13 mouse cellular contexts compared by ENCODE assay signal in the genomic region with DNA sequence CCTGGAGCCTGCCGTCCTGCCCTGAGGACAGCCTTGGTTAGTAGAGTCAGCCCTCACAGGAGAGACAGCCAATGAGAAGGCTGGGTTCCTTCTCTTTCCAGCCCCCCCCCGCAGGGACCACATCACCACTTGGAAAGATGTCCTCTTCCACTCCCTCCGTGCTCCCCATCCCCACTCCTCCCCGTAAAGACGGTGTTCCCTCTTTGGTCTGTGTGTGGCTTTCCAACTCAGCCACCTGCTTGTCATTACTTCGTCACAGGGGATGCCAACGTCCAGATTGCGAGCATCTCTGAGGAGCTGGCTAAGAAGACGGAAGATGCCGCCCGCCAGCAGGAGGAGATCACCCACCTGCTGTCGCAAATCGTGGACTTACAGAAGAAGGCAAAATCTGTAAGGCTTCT. TPM values are rescaled to one million over a fixed set of nuclear protein-coding genes. Genes with fewer than 3 reads are reported as not detected.
A peak's percentile ranks its signal among the peaks of the same experiment; 100 is the strongest.
DNase-seq lines count a peak whose midpoint lies in the region.
"Had no signal": no experiment of that assay in that cellular context is flagged by ENCODE, and none has a peak within 500 bp of the region (broad histone marks: within the 10 kb centered on the region; RNA-seq: fewer than 3 reads in every experiment).

No protein-coding gene starts in this region.

- DNase-seq in left cerebral cortex, adult 18-20 months (ENCODE audit: low spot score in 2 of 2) = peak; percentile 57
- no peak for DNase-seq in left cerebral cortex, adult 11 months (ENCODE audit: low spot score)
- peak; percentile 75 to 76 for DNase-seq in cerebellum, postnatal 14 days
- peak; percentile 38 to 39 for DNase-seq in layer of hippocampus, postnatal 14 days (ENCODE audit: low spot score in 2 of 2)
- DNase-seq in right cerebral cortex, postnatal 36 days (ENCODE audit: low spot score in 2 of 2) = peak; percentile 50 to 68
- no peak for DNase-seq in yolk sac, embryonic 10.5 days (ENCODE audit: low spot score)
- DNase-seq in thymus, postnatal 0 days (ENCODE audit: low spot score) = no peak
- no peak for DNase-seq in urinary bladder, adult 18-20 months (ENCODE audit: low spot score in 2 of 2)
- DNase-seq: adrenal gland, postnatal 36 days; heart, adult 2 months; heart, postnatal 14 days; lung, postnatal 10 days had no signal

RNA-seq across cellular contexts. Expression of gene Cck, which starts 49.1 kb away (rescaled TPM):
- total RNA-seq in left cerebral cortex, adult 18-20 months (2021) = 100 to 1,000 TPM; 710 to 834 TPM
- 100 to 1,000 TPM; 541 to 561 TPM for total RNA-seq in layer of hippocampus, postnatal 14 days (2021)
- polyA plus RNA-seq in thymus, postnatal 0 days (2015; fragmentation: Nextera tagmentation; extraction: Ambion mirVana) = 4.3 and 4.6 TPM in 2 replicates
- total RNA-seq: heart, adult 2 months had no signal
- polyA plus RNA-seq: testis, adult 2 months had no signal

Comparison
In these comparisons a context has a peak if more than half of its experiments do, and no peak if none do; other contexts are left out.
1. DNase-seq: peak in left cerebral cortex, adult 18-20 months (2 of 2), cerebellum, postnatal 14 days (2 of 2), layer of hippocampus, postnatal 14 days (2 of 2) and right cerebral cortex, postnatal 36 days (2 of 2); none in left cerebral cortex, adult 11 months (single experiment), yolk sac, embryonic 10.5 days (single experiment), thymus, postnatal 0 days (single experiment) and urinary bladder, adult 18-20 months (0 of 2).